Mouse (Mus musculus) bone marrow macrophage, adult 2 months (primary cell): Measurements from ENCODE around the gene Fgf22.

Experiments
- CTCF ChIP-seq: IDR thresholded peaks from 2 replicates; pipeline ENCODE4 v1.5.1; 2012; ENCODE audit warnings: low read depth, mild to moderate bottlenecking, low read length, moderate library complexity
- POLR2A ChIP-seq: IDR thresholded peaks from 2 replicates; pipeline ENCODE4 v1.6.1; 2012; ENCODE audit warnings: mild to moderate bottlenecking, low read depth, low read length, borderline replicate concordance

GRCm38 (mm10) chr10:79714996-79715395 is 39.9 kb upstream of the Fgf22 start:
- TF ChIP-seq CTCF (no peak), POLR2A (no peak)
